Mouse (Mus musculus): ENCODE data around the gene Ranbp17. TPM values are rescaled to one million over a fixed set of nuclear protein-coding genes. Genes with fewer than 3 reads are reported as not detected.

Gene Ranbp17
- total and polyA plus RNA-seq, 2 experiments from 2014 or later = 5.8 to 9.1 TPM

- Histone ChIP-seq H3K4me1 (ENCODE audit: insufficient read depth) (peaks cover 15% of the 10 kb centered on the region; the same call in 1 of the 2 replicates), H3K27me3 (ENCODE audit: insufficient read depth, low read length) (no peaks in the 10 kb centered on the region), H3K4me2 (ENCODE audit: low read depth) (peak overlapping the region; percentile 65), H3K9me3 (ENCODE audit: low read length) (no peaks in the 10 kb centered on the region), H3K4me3 (ENCODE audit: low read depth, low read length) (peak overlapping the region; percentile 87), H3K36me3 (ENCODE audit: insufficient read depth) (peaks cover 31% of the 10 kb centered on the region), H3K27ac (ENCODE audit: low read depth, low read length) (peak overlapping the region; percentile 90), H3K9ac (peak overlapping the region; percentile 93)
- ATAC-seq = peak; percentile 65
- no peak for TF ChIP-seq CTCF (IDR thresholded peaks at IDR 0.05; ENCODE audit: low read depth)
- 6% methylated on average over 47 of the region's 53 CpGs for WGBS
- DNase-seq = peak; percentile 86
Observed at GRCm38 (mm10) chr11:33162211-33162997, 351.1 kb downstream of the Ranbp17 start.

Other genes starting within 250 kb of the Ranbp17 start
- gene Gm12117, start 237.0 kb downstream of the Ranbp17 start, total RNA-seq (2014; rRNA removed) = 0.85 and 3.9 TPM in 2 replicates
- gene Gm12117, start 237.0 kb downstream of the Ranbp17 start, polyA plus RNA-seq (2015; fragmentation: Nextera tagmentation; extraction: Ambion mirVana) = not detected in 2 replicates
- 0.15 TPM in 1 of 2 replicates, not detected in the other for gene Gabrp, start 65.2 kb upstream of the Ranbp17 start, total RNA-seq (2014; rRNA removed)
- not detected in 2 replicates for gene Gabrp, start 65.2 kb upstream of the Ranbp17 start, polyA plus RNA-seq (2015; fragmentation: Nextera tagmentation; extraction: Ambion mirVana)
- not detected in 2 replicates for gene D130052B06Rik, start 85.6 kb upstream of the Ranbp17 start, total RNA-seq (2014; rRNA removed)
- not detected in 2 replicates for gene D130052B06Rik, start 85.6 kb upstream of the Ranbp17 start, polyA plus RNA-seq (2015; fragmentation: Nextera tagmentation; extraction: Ambion mirVana)